Mouse (Mus musculus) E14TG2a.4 (cell line): ENCODE results near the gene Chst14.

ENCODE experiments used
- CTCF ChIP-seq: conservative IDR thresholded peaks from 2 replicates; pipeline ENCODE4 v1.5.1; 2014; ENCODE audit warnings: low read length
- POU5F1 ChIP-seq: IDR thresholded peaks from 2 replicates; pipeline ENCODE4 v1.6.1; 2014; ENCODE audit warnings: low read length, borderline replicate concordance

DNA sequence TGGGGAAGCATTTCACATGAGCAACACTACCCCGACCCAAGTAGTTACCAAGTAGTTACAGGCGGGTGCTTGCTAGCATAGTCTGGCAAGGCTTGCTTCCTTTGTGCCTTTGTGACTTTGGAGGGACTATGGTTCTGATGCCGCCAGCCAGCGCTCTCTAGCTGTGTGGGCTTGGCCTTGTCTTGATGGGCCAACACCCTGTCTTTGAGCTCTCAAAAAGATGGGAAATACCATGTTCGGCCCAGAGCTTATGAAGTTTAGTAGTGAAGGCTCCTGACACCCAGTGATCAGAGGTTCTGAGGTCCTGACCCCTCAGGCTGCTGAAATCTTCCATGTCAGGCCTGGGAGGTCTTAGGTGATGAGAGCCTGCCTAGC lies 20.2 kb upstream of the Chst14 start:
- TF ChIP-seq CTCF = no peak
- TF ChIP-seq POU5F1 = no peak
